Mouse (Mus musculus): ENCODE measurements around the gene Prm1. TPM values are rescaled to one million over a fixed set of nuclear protein-coding genes. Genes with fewer than 3 reads are reported as not detected.
A peak's percentile ranks its signal among the peaks of the same experiment; 100 is the strongest.
"Not testable (repeated sequence)": the region's sequence is repeated elsewhere in the genome, so short reads cannot be mapped to it uniquely, and the experiment has no call there.

Prm1 gene
- total RNA-seq, 1 experiment from 2014 or later, result not detected

DNA sequence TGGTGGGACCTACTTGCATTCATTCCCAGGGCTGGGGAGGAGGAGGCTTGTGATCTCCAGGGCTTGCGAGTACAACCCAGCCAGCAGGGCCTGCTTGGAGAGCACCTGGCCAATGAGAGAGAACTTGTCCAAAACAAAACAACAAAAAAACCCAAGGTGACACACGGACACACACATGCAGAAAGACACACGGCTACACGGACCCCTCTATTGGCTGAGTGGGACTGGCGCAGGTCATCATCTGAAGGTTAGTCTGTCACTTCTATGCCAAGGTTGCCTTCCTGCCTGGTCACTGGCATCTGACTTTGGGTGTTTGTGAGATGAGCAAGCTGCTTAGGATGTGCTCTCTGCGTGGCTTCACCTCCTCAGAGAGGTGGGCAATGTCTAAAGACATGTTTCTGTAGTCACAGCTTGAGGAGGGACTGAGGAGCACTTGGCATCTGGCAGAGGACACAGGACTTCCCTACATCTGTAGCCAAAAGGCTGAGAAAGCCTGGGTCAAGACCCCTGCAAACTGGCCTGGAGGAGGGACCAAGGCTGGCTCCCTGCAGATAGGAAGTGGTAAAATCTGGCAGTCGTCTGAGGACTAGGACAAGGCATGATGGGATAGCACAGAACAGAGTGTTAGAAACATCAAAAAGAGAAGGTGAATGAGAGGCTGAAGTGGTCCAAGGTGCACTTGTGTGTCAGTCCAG, 22.3 kb upstream of the Prm1 start:
- no peak for ATAC-seq (ENCODE audit: extremely low read depth, insufficient number of reproducible peaks, low FRiP score, poor library complexity, severe bottlenecking)

DNA sequence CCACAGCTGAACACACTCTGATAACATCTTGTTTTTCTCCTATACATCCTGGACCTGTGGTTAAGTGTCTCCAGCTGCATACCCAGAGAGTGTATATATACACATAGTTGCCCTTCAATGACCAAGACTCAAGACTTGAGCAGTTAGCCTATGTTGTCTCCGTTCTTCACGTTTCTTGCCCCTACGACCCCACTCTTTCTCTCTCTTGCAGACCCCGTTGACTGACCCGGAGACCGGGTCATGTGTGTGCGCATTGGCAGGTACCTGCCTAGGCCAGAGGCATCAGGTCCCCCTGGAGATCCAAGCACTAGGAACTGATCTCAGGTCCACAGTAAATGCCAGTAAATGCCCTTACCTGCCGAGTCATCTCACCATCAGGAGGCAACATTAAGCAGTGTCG, 21.6 kb upstream of the Prm1 start:
- ATAC-seq (ENCODE audit: extremely low read depth, insufficient number of reproducible peaks, low FRiP score, poor library complexity, severe bottlenecking), result no peak

DNA sequence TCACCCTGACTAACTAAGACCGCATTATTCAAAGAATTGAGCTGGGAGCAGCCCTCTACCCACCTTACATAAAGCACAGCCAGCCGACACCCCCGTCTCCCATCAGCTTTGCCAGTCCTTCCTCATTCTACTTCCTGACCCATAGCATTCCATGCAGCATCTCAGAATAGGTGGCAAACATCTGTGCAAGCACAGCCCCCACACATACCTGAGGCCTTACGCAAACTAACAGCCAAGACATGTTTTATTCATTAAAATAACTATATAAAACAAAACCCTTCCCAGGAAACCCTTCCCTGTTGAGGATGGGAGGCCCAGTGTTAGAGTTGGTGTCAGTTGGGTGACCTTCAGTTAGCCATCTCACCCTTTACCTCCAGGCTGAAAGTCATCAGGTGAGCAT, 20.2 kb upstream of the Prm1 start:
- no peak for ATAC-seq (ENCODE audit: extremely low read depth, insufficient number of reproducible peaks, low FRiP score, poor library complexity, severe bottlenecking)

DNA sequence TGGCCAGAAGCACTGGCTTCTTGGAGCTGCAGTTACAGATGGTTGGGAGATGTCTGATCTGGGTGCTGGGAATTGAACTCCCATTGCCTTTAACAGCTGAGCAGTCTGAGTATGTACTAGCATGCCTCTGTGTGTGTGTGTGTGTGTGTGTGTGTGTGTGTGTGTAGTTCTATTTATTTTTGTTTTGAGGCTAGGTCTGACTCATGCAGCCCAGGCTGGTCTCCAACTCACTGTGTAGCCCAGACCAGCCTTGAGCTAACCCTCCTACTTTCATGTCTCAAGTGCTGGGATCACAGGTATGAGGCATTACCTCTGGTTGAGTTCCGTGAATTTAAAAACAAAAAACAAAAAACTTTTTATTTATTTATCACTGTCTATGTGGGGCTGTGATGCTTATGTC, 18.9 kb upstream of the Prm1 start:
- ATAC-seq (ENCODE audit: extremely low read depth, insufficient number of reproducible peaks, low FRiP score, poor library complexity, severe bottlenecking), result no peak

DNA sequence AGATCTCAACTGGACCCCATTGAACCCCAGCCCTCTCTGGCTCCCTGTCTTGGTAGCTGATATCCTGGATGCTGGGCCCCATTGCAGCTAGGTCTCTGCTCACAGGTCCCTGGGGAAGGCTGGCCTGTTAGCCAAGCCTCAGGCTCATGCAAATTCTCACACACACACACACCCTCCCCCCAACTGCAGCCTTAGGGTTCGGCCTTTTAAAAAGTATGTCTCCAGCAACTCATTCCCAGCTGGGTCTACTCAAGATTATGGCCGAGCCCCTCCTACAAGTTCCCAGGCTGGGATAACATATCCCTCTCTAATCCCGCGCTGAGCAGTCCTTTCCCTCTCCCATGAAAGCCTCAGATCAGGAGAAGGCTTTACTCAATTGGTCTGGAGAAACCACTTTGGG, 15.7 kb upstream of the Prm1 start:
- ATAC-seq (ENCODE audit: extremely low read depth, insufficient number of reproducible peaks, low FRiP score, poor library complexity, severe bottlenecking), result 0 out of 2 replicates have a peak, but pooled peaks have one; percentile 14

DNA sequence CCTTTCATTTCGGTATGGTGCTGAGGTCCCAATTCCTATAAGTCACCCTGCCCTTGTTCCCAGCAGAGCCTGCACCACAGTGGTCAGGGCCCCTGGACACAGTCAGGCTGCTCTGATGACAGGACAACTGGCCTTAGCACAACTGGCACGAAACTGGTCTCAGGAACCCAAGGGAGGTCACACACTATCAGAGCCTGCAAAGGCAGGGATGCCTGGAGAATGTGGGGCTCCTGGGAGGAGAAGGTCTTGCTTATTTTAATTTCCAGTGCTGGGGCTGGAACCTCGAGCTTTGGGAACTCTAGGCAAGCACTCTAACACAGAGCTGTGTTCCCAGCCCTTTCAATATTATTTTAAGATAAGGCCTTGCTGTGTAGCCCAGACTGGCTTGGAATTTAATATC, 14.3 kb upstream of the Prm1 start:
- no peak for ATAC-seq (ENCODE audit: extremely low read depth, insufficient number of reproducible peaks, low FRiP score, poor library complexity, severe bottlenecking)

DNA sequence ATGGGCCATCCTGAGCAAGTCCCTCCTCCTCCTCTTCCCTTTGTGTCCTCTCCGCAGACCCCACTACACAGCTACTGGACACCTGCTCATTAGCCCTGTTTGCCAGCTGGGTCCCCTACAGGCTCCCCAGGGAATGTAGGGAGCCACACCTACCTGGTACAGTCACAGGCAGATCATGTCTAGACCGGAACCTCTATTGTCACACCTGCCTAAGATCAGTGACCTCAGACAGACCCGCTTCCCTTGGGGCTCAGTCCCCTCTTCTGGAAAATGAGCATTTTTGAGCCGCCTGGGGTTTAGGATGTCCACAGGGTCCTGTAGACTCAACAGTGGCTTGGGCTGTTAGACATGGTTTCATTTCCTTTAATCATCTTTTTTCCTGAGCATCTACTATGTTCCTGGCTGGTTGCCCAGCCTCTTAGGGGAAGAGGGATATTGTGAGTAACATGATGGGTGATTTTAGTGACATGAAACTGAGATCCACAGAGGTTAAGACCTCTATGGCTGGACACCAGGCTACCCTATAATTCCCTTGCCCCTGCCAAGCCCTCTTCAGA, 13.0 kb upstream of the Prm1 start:
- ATAC-seq (ENCODE audit: extremely low read depth, insufficient number of reproducible peaks, low FRiP score, poor library complexity, severe bottlenecking), result peak; percentile 17; the same call in 1 of the 2 replicates

DNA sequence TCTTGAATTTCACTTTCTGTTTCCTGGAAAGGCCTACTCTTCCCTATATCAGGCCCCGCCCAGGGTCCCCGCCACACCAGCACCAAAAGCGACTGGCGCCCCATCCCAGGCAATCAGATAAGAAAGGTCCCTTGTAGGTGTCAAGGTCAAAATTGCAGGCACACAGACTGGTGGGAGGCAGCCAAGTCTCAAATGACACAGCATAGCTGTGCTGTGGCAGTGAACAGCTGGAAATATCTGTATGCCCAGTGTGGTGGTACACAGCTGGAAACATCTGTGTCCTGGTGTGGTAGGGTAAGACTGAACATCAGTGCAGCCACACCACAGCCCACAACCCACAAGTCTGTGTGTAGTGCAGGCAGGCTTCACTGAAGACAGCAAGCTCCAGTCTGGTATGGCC, 9.2 kb upstream of the Prm1 start:
- ATAC-seq (ENCODE audit: extremely low read depth, insufficient number of reproducible peaks, low FRiP score, poor library complexity, severe bottlenecking), result peak; percentile 7; the same call in 1 of the 2 replicates

DNA sequence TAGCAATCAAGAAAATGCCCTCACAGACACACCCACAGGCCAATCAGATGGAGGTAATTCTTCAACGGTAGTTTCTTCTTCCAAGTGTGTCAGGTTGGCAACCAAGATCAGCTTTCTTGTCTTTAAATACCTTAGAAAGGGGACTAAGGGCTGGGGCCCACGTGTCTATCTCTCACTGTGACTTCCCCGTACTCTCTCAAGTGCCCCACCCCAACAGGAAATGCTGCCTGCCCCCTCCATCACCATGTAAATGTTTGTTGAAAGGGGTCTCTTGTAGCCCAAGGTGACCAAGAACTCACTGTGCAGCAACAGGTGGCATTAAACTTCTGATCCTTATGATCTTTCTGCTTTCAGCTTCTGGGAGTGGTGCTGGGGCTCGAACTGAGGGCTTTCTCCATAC, 8.1 kb upstream of the Prm1 start:
- no peak for ATAC-seq (ENCODE audit: extremely low read depth, insufficient number of reproducible peaks, low FRiP score, poor library complexity, severe bottlenecking)

DNA sequence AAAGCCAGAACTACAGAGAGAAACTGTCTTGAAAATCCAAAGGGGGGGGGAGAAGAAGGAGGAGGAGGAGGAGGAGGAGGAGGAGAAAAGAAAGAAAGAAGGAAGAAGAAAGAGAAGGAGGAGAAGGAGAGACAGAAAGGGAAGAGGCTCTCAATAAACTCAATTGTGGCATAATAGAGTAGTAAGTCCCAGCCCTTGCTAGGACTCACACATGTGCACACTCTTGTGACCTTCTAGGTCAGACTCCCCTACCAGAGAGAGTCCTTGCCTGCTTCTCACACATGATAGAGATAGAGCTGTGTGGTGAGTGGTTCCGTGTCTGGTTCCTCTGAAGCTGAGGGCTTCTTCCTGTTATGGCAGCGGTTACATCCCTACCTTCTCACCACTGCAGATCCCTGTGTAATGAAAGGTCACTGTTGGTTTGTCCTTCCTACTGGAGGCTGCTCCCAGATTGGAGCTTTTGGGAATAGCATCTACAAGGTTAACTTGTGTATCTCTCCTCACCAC, 7.3 kb upstream of the Prm1 start, which contains the start of gene Gm11172:
Gene Gm11172, plus strand, starts transcription at position 51 of the 507 bp plus-strand sequence.
- ATAC-seq (ENCODE audit: extremely low read depth, insufficient number of reproducible peaks, low FRiP score, poor library complexity, severe bottlenecking), result no peak

DNA sequence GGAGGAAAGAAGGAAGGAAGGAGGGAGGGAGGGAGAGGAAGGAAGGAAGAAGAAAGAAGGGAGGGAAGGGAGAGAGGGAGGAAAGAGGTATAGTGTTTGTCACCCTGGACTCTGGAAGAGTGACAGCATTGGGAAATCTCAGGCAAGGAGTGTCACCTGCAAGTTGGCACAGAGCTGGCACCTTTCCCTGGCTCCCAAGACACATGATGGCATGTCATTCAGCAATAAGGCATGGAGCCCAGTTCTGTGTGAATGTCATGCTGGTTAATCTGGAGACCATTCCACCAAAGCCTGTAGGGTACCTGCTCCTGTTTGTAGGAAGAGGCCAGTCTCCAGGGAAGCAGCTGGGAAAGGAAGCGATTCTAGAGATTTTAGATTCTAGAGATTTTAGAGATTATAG, 4.7 kb upstream of the Prm1 start:
- no peak for ATAC-seq (ENCODE audit: extremely low read depth, insufficient number of reproducible peaks, low FRiP score, poor library complexity, severe bottlenecking)

DNA sequence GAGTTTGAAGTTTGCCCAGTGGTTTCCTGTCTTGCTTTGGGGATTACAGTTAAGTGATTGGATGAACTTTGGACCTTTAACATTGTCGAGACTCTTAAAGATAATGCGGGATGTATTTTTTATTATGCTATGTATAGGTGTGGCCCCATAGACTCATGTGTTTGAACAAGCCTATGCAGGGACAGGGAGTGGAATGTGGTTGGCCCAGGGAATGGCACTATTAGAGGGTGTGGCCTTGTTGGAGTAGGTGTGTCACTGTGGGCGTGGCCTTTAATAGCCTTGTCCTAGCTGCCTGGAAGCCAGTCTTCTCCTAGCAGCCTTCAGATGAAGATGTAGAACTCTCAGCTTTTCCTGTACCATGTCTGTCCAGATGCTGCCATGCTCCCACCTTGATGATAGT, 3.2 kb downstream of the Prm1 start:
- not testable (repeated sequence) for ATAC-seq (ENCODE audit: extremely low read depth, insufficient number of reproducible peaks, low FRiP score, poor library complexity, severe bottlenecking)

DNA sequence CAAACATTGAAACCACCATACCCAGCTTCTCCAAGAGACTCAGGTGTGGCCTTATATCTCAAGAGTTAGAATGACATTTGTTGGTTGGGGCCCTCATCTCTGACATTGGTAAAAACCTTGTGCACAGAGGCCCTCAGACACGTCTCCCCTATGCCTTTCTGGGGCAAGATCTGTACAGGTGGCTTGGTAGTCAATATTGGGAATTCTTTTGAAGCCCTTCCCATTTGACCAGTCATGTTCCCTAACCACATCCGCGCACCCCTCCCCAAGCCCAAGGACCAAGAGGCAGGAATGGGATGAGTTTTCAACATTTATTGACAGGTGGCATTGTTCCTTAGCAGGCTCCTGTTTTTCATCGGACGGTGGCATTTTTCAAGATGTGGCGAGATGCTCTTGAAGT, 9.6 kb downstream of the Prm1 start, which contains the start of gene Prm2:
Gene Prm2, minus strand, starts transcription at position 101 of the 400 bp plus-strand sequence.
- no peak for ATAC-seq (ENCODE audit: extremely low read depth, insufficient number of reproducible peaks, low FRiP score, poor library complexity, severe bottlenecking)

DNA sequence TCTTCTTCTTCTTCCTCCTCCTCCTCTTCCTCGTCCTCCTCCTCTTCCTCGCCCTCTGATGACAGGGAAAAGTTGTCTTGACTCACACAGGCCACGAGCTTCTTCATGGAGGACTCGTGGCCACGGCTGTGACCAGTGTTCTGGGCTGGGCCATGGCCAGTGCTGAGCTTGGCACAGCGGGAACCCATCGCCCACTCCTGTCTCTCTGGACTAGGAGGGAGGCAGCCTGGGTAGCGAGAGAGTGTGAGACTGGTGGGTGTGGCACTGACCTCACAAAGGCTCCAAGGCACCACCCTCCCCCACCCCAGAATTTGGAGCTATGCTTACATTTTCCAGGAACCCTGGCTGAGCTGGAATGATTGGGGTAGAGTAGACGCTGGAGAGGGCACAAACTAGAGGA, 14.9 kb downstream of the Prm1 start, which contains the start of gene Prm3:
Gene Prm3, minus strand, starts transcription at position 213 of the 400 bp plus-strand sequence.
- no peak for ATAC-seq (ENCODE audit: extremely low read depth, insufficient number of reproducible peaks, low FRiP score, poor library complexity, severe bottlenecking)

DNA sequence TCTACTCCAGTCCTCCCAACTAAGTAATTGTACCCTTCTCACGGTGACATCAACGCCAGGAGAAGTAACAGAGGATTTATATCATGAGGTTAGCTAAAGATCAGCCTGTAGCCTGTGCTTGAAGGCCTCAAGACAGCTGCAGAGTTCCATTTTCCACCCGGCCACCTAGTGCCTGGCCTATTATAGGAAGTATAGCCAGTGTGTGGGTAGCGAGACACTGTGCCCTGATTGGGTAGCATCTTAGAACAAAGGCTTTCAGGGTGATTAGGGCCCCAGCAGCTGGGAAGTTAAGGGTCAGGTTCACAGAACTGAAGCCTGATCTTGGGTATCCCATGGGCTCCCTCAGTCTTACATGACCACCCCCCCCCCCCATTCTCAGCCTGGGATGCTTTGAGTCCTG, 16.8 kb downstream of the Prm1 start:
- no peak for ATAC-seq (ENCODE audit: extremely low read depth, insufficient number of reproducible peaks, low FRiP score, poor library complexity, severe bottlenecking)

DNA sequence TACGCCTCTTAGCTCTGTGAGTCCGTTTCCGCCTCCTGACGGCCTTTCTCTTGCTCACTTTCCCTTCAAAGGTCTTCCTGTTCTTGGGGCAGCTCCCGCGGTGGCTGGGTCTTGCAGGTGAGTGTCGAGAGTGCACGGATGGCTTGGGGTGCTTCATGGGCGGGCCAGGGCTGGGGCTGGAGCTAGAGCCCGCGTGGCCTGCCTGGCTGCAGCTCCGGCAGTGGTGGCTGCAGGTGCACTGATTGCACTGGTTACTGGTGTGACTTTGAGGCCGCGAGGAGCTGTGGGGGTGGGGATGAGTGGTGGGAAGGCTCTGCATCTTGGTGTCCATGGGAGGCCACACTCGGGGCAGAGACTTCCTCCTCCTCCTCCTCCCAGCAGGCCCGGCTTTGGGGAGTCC, 17.4 kb downstream of the Prm1 start, which contains the start of gene Tnp2:
Gene Tnp2, minus strand, starts transcription at position 390 of the 400 bp plus-strand sequence.
- ATAC-seq (ENCODE audit: extremely low read depth, insufficient number of reproducible peaks, low FRiP score, poor library complexity, severe bottlenecking), result no peak

DNA sequence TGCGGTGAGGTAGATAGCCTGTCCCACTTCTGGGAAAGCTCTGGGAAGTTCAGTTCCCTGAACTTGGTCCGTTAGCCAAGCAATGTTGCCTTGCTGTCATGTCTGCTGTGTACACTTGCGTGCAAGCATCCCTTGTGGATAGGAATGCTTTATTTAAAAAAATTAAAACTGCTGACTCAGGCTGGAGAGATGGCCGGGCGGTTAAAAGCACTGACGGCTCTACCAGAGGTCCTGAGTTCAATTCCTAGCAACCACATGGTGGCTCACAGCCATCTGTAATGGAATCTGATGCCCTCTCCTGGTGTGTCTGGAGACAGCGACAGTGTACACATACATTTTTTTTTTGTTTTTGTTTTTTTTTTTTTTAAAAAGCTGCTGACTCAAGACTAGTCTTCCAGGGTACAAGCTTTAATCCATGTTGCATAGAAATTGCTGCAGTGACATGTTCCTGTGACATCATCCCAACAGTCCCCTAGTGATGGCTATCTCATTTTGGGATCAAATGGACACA, 18.0 kb downstream of the Prm1 start:
- ATAC-seq (ENCODE audit: extremely low read depth, insufficient number of reproducible peaks, low FRiP score, poor library complexity, severe bottlenecking), result no peak

DNA sequence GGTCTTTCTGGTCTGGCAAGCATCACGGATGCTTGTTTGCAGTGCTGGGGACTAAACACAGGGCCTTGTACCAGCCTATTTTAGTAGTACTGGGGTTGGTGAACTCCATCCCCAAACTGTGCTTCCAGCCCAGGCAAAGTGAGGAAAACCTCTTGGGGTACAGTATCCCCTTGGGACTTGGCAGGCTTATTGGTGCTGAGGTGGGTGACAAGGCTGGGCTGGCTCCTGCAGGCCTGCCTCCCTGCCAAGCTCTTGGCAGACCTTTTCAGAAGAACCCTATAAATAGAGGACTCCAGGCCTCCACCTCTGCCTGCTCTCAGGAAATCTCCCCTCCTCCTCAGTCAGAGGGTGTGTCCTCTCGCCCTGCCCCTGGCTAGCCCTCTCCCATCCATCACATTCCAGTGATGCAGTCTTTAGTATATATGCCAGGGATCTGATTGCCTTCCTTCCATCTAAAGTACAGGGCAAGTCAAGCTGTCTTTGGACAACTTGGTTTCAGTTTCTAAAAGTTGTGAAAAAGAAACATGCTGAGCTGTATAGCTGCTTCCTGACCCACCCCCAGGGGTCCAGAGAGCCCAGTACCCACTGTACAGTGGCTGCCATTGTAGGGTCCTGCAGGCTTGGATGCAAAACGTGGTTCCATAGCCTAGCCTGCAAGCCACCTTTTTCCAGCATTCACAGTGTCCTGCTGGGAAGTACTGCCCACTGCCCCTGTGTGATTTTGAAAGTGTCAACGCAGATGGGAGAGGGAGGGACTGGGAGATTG, 18.7 kb downstream of the Prm1 start:
- no peak for ATAC-seq (ENCODE audit: extremely low read depth, insufficient number of reproducible peaks, low FRiP score, poor library complexity, severe bottlenecking)

DNA sequence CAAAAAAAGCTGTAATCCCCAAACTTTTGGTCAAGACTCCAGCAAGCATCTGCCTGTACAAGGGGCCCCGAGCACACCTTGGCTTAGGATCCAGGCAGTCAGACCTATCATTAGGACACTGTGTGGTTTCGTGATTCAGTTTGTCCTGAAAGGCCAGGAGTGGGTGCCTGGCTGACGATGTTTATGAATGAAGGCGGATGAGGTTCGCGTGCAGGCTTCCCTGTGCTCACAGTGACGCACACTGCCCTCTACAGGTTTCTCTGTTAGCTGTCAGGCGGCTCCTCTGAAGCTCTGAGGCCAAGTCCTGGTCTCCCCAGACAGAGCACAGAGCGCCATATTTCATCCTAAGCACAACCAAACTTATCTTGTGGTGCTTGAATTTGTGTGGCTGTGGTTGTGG, 19.4 kb downstream of the Prm1 start:
- peak; percentile 76 for ATAC-seq (ENCODE audit: extremely low read depth, insufficient number of reproducible peaks, low FRiP score, poor library complexity, severe bottlenecking)
